Mouse (Mus musculus) colon, adult 2 months (tissue): ENCODE results near the gene Olfr365. TPM values are rescaled to one million over a fixed set of nuclear protein-coding genes. Genes with fewer than 3 reads are reported as not detected.

Experiments used
- polyA plus RNA-seq: library from polyadenylated mRNA; depleted of rRNA; stranded (reverse); fragments of >200 nt; gene quantifications from 2 replicates; pipeline ENCODE4 v1.2.3, GENCODE M21; 2012; rRNA removed

Gene Olfr365
- not detected in 2 replicates for polyA plus RNA-seq

GRCm38 (mm10) chr2:37187898-37188297 is at the start of gene Olfr365:
Gene Olfr365 (plus strand): TSS chr2:37188198.

GRCm38 (mm10) chr2:37139022-37139421 is 49.0 kb upstream of the Olfr365 start, which contains the start of gene Olfr364-ps1:
Gene Olfr364-ps1 (plus strand): TSS chr2:37139322.

GRCm38 (mm10) chr2:37211274-37211673 is 23.3 kb downstream of the Olfr365 start, which contains the start of gene Olfr366:
Gene Olfr366 (plus strand): TSS chr2:37211574.

Other genes starting within 250 kb of the Olfr365 start
- not detected in 2 replicates for gene Olfr357, start 194.4 kb upstream of the Olfr365 start, polyA plus RNA-seq
- not detected in 2 replicates for gene Olfr358, start 178.9 kb upstream of the Olfr365 start, polyA plus RNA-seq
- gene Olfr360, start 122.5 kb upstream of the Olfr365 start, polyA plus RNA-seq, result not detected in 2 replicates
- not detected in 2 replicates for gene Olfr361, start 98.9 kb upstream of the Olfr365 start, polyA plus RNA-seq
- not detected in 2 replicates for gene Olfr362, start 70.3 kb upstream of the Olfr365 start, polyA plus RNA-seq
- not detected in 2 replicates for gene Olfr364-ps1, start 48.9 kb upstream of the Olfr365 start, polyA plus RNA-seq
- not detected in 2 replicates for gene Olfr366, start 23.4 kb downstream of the Olfr365 start, polyA plus RNA-seq
- gene Olfr368, start 138.3 kb downstream of the Olfr365 start, polyA plus RNA-seq, result not detected in 2 replicates
- 5.3 and 5.4 TPM in 2 replicates for gene Pdcl, start 171.1 kb downstream of the Olfr365 start, polyA plus RNA-seq
- gene Rc3h2, start 234.7 kb downstream of the Olfr365 start, polyA plus RNA-seq, result 2.7 and 3.4 TPM in 2 replicates